ENCODE assay signal across 9 mouse cellular contexts in genomic region chr3:101408953-101409750, GRCm38 (mm10). TPM values are rescaled to one million over a fixed set of nuclear protein-coding genes. Genes with fewer than 3 reads are reported as not detected.
DNase-seq lines count a peak whose midpoint lies in the region; ATAC-seq and TF ChIP-seq lines count a peak whose summit lies in the region.
"Had no signal": no experiment of that assay in that cellular context is flagged by ENCODE, and none has a peak within 500 bp of the region (broad histone marks: within the 10 kb centered on the region; RNA-seq: fewer than 3 reads in every experiment).

No protein-coding gene starts in this region.

- intact Hi-C loops in gastrocnemius, adult 2 months (cut with DNase I), result loop anchor here (2.0 kb wide), 1 partner anchor 28 kb away; no protein-coding TSS in a partner anchor

- H3K27me3 ChIP-seq in lung, embryonic 16.5 days (ENCODE audit: control insufficient read depth, insufficient read depth, low read depth, low read length), result no peaks in the 10 kb centered on the region
- no peaks in the 10 kb centered on the region for H3K27me3 ChIP-seq in hindbrain, embryonic 13.5 days
- no peaks in the 10 kb centered on the region for H3K27me3 ChIP-seq in stomach, embryonic 15.5 days (replicated peaks)

- peaks cover 67% of the 10 kb centered on the region for H3K4me1 ChIP-seq in lung, embryonic 16.5 days (replicated peaks; ENCODE audit: control insufficient read depth, insufficient read depth, low read length)
- peaks cover 65% of the 10 kb centered on the region for H3K4me1 ChIP-seq in hindbrain, embryonic 13.5 days (replicated peaks)
- H3K4me1 ChIP-seq in stomach, embryonic 15.5 days, result peaks cover 67% of the 10 kb centered on the region

- TF ChIP-seq CTCF in gastrocnemius, adult 2 months (IDR thresholded peaks at IDR 0.05), result no peak

- H3K4me3 ChIP-seq in gastrocnemius, adult 2 months, result peak overlapping the region; percentile 28
- H3K4me3 ChIP-seq in lung, embryonic 16.5 days (ENCODE audit: low read length), result no peak overlapping the region
- no peak overlapping the region for H3K4me3 ChIP-seq in hindbrain, embryonic 13.5 days
- H3K4me3 ChIP-seq in stomach, embryonic 15.5 days (replicated peaks), result no peak overlapping the region

- WGBS in lung, embryonic 16.5 days, result 32% methylated on average over 20 of the region's 20 CpGs
- WGBS in hindbrain, embryonic 13.5 days, result 54% methylated on average over 20 of the region's 20 CpGs
- WGBS in stomach, embryonic 15.5 days, result 30% methylated on average over 20 of the region's 20 CpGs

- H3K9ac ChIP-seq in lung, embryonic 16.5 days (ENCODE audit: low read length), result no peak overlapping the region
- H3K9ac ChIP-seq in hindbrain, embryonic 13.5 days, result no peak overlapping the region
- no peak overlapping the region for H3K9ac ChIP-seq in stomach, embryonic 15.5 days

- H3K9me3 ChIP-seq in lung, embryonic 16.5 days (ENCODE audit: control insufficient read depth, low read length), result no peaks in the 10 kb centered on the region
- no peaks in the 10 kb centered on the region for H3K9me3 ChIP-seq in hindbrain, embryonic 13.5 days
- no peaks in the 10 kb centered on the region for H3K9me3 ChIP-seq in stomach, embryonic 15.5 days

- peak overlapping the region; percentile 64 for H3K27ac ChIP-seq in gastrocnemius, adult 2 months
- peak overlapping the region; percentile 85 for H3K27ac ChIP-seq in lung, embryonic 16.5 days (ENCODE audit: low read length)
- peak overlapping the region; percentile 74 for H3K27ac ChIP-seq in hindbrain, embryonic 13.5 days
- H3K27ac ChIP-seq in stomach, embryonic 15.5 days, result peak overlapping the region; percentile 71

- ATAC-seq in lung, embryonic 16.5 days (ENCODE audit: low read depth), result no peak
- no peak for ATAC-seq in hindbrain, embryonic 13.5 days (ENCODE audit: low FRiP score)
- no peak for ATAC-seq in stomach, embryonic 15.5 days (ENCODE audit: insufficient read depth, low FRiP score, low read depth)

- DNase-seq in gastrocnemius, adult 2 months, result peak; percentile 66
- no peak for DNase-seq in gastrocnemius, postnatal 4 days (ENCODE audit: low spot score in 2 of 2)
- no peak for DNase-seq in lung, postnatal 10 days
- DNase-seq in right cerebral cortex, postnatal 14 days, result no peak
- no peak for DNase-seq in thymus, adult 18-20 months
- DNase-seq: cerebellum, adult 11 months had no signal

- H3K4me2 ChIP-seq in lung, embryonic 16.5 days (ENCODE audit: low read depth, low read length), result peak overlapping the region; percentile 5
- H3K4me2 ChIP-seq in hindbrain, embryonic 13.5 days, result no peak overlapping the region
- peak overlapping the region; percentile 29; the same call in 1 of the 2 replicates for H3K4me2 ChIP-seq in stomach, embryonic 15.5 days

- H3K36me3 ChIP-seq in lung, embryonic 16.5 days (ENCODE audit: control insufficient read depth, insufficient read depth, low read length), result no peaks in the 10 kb centered on the region
- no peaks in the 10 kb centered on the region for H3K36me3 ChIP-seq in hindbrain, embryonic 13.5 days
- no peaks in the 10 kb centered on the region for H3K36me3 ChIP-seq in stomach, embryonic 15.5 days

RNA-seq across cellular contexts. Expression of gene Igsf3, which starts 32.3 kb away (rescaled TPM):
- 1 to 10 TPM; 3.0 to 3.2 TPM for total RNA-seq in gastrocnemius, adult 2 months (2021)
- 10 to 100 TPM; 38.3 to 38.8 TPM for total RNA-seq in gastrocnemius, postnatal 4 days (2021)
- 40.5 and 40.6 TPM in 2 replicates for polyA plus RNA-seq in lung, embryonic 16.5 days (2015; fragmentation: Nextera tagmentation; extraction: Ambion mirVana)
- polyA plus RNA-seq in hindbrain, embryonic 13.5 days (2015; fragmentation: Nextera tagmentation; extraction: Ambion mirVana), result 81.4 and 87.9 TPM in 2 replicates
- polyA plus RNA-seq in stomach, embryonic 15.5 days (2015; fragmentation: Nextera tagmentation; extraction: Ambion mirVana), result 32.0 and 37.0 TPM in 2 replicates
